Mouse (Mus musculus) adrenal gland, adult 18-20 months (tissue): ENCODE data around the gene Map4k3. TPM values are rescaled to one million over a fixed set of nuclear protein-coding genes. Genes with fewer than 3 reads are reported as not detected.
"Not testable (repeated sequence)": the region's sequence is repeated elsewhere in the genome, so short reads cannot be mapped to it uniquely, and the experiment has no call there.

ENCODE experiments used
- DNase-seq, 2 experiments: peaks; one replicate each; pipeline ENCODE4 v3.0.0; 2021 to 2022; ENCODE audit warnings: low spot score in 2 of 2
- long read RNA-seq, 2 experiments: library from polyadenylated mRNA; stranded (forward); transcript quantifications; one replicate each; pipeline ENCODE4 v2.0.0; 2021
- total RNA-seq, 2 experiments: library from RNA; stranded (reverse); gene quantifications; 1 replicate in 1 of 2; 2 replicates in 1 of 2; pipeline ENCODE4 v1.2.3; 2021

Gene Map4k3
- 10 to 100 TPM; 37.5 to 40.7 TPM for total RNA-seq
- long read RNA-seq, experiment 1, full-length matches to known transcripts, result 26 of 41 reads
- long read RNA-seq, experiment 1, partial matches to known transcripts, result 6 of 41 reads
- long read RNA-seq, experiment 1, other reads (novel, unspliced or antisense), result 9 of 41 reads
- long read RNA-seq, experiment 2, full-length matches to known transcripts, result 51 of 84 reads
- long read RNA-seq, experiment 2, partial matches to known transcripts, result 16 of 84 reads
- long read RNA-seq, experiment 2, other reads (novel, unspliced or antisense), result 17 of 84 reads

- peak; percentile 83 to 86 for DNase-seq
Observed at GRCm38 (mm10) chr17:80728062-80728858, at the start of gene Map4k3. TSS of gene Map4k3 (minus strand) at chr17:80728485.

- DNase-seq, result no peak
Observed at GRCm38 (mm10) chr17:80777581-80777980, 49.3 kb upstream of the Map4k3 start.

GRCm38 (mm10) chr17:80775178-80775788 is 47.0 kb upstream of the Map4k3 start:
- peak in 1 of 2 experiments; percentile 29 for DNase-seq

GRCm38 (mm10) chr17:80772545-80773453 is 44.5 kb upstream of the Map4k3 start:
- DNase-seq, result no peak

- no peak for DNase-seq
Observed at GRCm38 (mm10) chr17:80770065-80770464, 41.8 kb upstream of the Map4k3 start.

GRCm38 (mm10) chr17:80765204-80765603 is 36.9 kb upstream of the Map4k3 start:
- DNase-seq, result no peak

GRCm38 (mm10) chr17:80763065-80763681 is 34.9 kb upstream of the Map4k3 start:
- no peak for DNase-seq

- DNase-seq, result no peak
Observed at GRCm38 (mm10) chr17:80762391-80763040, 34.2 kb upstream of the Map4k3 start.

- DNase-seq, result not testable (repeated sequence)
Observed at GRCm38 (mm10) chr17:80761191-80761590, 32.9 kb upstream of the Map4k3 start.

- no peak for DNase-seq
Observed at GRCm38 (mm10) chr17:80760344-80761145, 32.3 kb upstream of the Map4k3 start.

GRCm38 (mm10) chr17:80756043-80756442 is 27.8 kb upstream of the Map4k3 start:
- no peak for DNase-seq

- DNase-seq, result no peak
Observed at GRCm38 (mm10) chr17:80755076-80755871, 27.0 kb upstream of the Map4k3 start.

GRCm38 (mm10) chr17:80754589-80754988 is 26.3 kb upstream of the Map4k3 start:
- no peak for DNase-seq

GRCm38 (mm10) chr17:80752466-80752865 is 24.2 kb upstream of the Map4k3 start:
- no peak for DNase-seq

- no peak for DNase-seq
Observed at GRCm38 (mm10) chr17:80739421-80739820, 11.1 kb upstream of the Map4k3 start.

GRCm38 (mm10) chr17:80734700-80735099 is 6.4 kb upstream of the Map4k3 start:
- DNase-seq, result no peak

GRCm38 (mm10) chr17:80733121-80733800 is 5.0 kb upstream of the Map4k3 start:
- no peak for DNase-seq

GRCm38 (mm10) chr17:80732256-80732655 is 4.0 kb upstream of the Map4k3 start:
- DNase-seq, result no peak
